Mouse (Mus musculus) CD8-positive naive resting alpha-beta T cell, adult 57 days (primary cell): ENCODE measurements around the gene Mrpl52. TPM values are rescaled to one million over a fixed set of nuclear protein-coding genes. Genes with fewer than 3 reads are reported as not detected.

Experiments used
- total RNA-seq: library from RNA; stranded (reverse); gene quantifications from one replicate; pipeline ENCODE4 v1.2.4, GENCODE M21; 2023

Mrpl52 gene
- total RNA-seq = 73.4 TPM

GRCm38 (mm10) chr14:54426689-54427398 is at the start of gene Mrpl52:
Gene Mrpl52, plus strand, starts transcription at chr14:54426909.

GRCm38 (mm10) chr14:54417623-54418081 is 9.1 kb upstream of the Mrpl52 start, which contains the start of gene Slc7a7:
Gene Slc7a7, minus strand, starts transcription at chr14:54417780.

GRCm38 (mm10) chr14:54431334-54432077 is 4.8 kb downstream of the Mrpl52 start, which contains the start of gene Mmp14:
Gene Mmp14, plus strand, starts transcription at chr14:54431612.

GRCm38 (mm10) chr14:54463959-54464292 is 37.2 kb downstream of the Mrpl52 start, which contains the start of gene Lrp10:
Gene Lrp10, plus strand, starts transcription at chr14:54464137.

DNA sequence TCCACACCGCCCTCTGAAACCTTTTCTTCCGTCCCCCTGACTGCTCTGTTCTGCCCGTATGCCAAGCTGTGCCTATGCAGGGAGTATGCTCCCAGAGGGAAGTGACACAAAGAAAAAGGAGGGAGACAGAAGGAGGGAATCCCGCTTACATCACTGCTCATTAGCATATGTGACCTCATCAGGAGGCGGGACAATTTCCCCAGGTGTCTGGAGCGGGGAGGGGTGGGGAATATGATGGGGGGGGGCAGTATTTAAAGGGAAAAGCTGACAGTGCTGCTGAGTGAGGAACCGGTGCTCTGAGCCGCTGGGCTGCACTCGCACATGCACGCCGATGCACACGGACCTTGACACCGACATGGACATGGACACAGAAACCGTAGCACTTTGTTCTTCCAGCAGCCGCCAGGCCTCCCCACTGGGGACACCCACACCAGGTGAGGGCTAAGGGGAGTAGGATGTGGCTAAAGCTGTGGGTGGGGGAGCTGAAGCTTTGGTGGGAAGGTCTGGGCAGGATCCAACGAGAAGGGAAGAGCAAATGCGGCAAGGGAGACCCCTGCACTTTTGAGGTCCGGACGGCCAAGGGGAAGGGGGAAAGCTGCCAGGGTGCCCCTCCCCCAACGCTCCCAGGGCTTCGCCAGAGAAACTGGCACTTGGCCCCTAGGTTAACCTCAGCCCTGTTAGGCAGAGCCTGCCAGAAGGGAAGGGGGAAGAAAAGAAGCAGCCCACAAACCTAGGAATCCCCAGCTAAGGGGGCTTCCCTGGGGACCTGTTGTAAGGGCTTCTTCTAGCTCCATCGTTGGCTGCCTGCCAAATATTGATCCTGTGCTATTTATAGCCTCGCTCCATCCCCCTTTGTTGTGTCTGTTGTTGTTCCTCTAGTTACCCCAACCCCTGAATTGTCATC is 49.5 kb downstream of the Mrpl52 start, which contains the start of gene Rem2:
Gene Rem2, plus strand, starts transcription at position 160 of the 904 bp plus-strand sequence.

Other genes with a start within 250 kb of the Mrpl52 start
- 147 TPM for gene Dad1, start 172.8 kb upstream of the Mrpl52 start, total RNA-seq
- gene Abhd4, start 172.7 kb upstream of the Mrpl52 start, total RNA-seq = 5.3 TPM
- not detected for gene Olfr49, start 142.0 kb upstream of the Mrpl52 start, total RNA-seq
- gene Oxa1l, start 66.1 kb upstream of the Mrpl52 start, total RNA-seq = 58.5 TPM
- 2.6 TPM for gene Slc7a7, start 9.1 kb upstream of the Mrpl52 start, total RNA-seq
- not detected for gene Mmp14, start 4.7 kb downstream of the Mrpl52 start, total RNA-seq
- 100 TPM for gene Lrp10, start 37.2 kb downstream of the Mrpl52 start, total RNA-seq
- gene Rem2, start 49.2 kb downstream of the Mrpl52 start, total RNA-seq = 0.89 TPM
- gene Prmt5, start 90.6 kb downstream of the Mrpl52 start, total RNA-seq = 33.1 TPM
- 15.8 TPM for gene Haus4, start 127.7 kb downstream of the Mrpl52 start, total RNA-seq
- 0.43 TPM for gene Ajuba, start 150.6 kb downstream of the Mrpl52 start, total RNA-seq
- gene 4931414P19Rik, start 179.1 kb downstream of the Mrpl52 start, total RNA-seq = 9.3 TPM
- gene Psmb5, start 191.1 kb downstream of the Mrpl52 start, total RNA-seq = 44.6 TPM
- gene Psmb11, start 194.5 kb downstream of the Mrpl52 start, total RNA-seq = not detected
- not detected for gene Gm17606, start 214.0 kb downstream of the Mrpl52 start, total RNA-seq
- gene Cdh24, start 214.5 kb downstream of the Mrpl52 start, total RNA-seq = 6.2 TPM